Mouse (Mus musculus): ENCODE measurements around the gene Ube2m. TPM values are rescaled to one million over a fixed set of nuclear protein-coding genes. Genes with fewer than 3 reads are reported as not detected.

Ube2m gene
- polyA plus RNA-seq, 1 experiment from 2014 or later: 199 TPM

DNA sequence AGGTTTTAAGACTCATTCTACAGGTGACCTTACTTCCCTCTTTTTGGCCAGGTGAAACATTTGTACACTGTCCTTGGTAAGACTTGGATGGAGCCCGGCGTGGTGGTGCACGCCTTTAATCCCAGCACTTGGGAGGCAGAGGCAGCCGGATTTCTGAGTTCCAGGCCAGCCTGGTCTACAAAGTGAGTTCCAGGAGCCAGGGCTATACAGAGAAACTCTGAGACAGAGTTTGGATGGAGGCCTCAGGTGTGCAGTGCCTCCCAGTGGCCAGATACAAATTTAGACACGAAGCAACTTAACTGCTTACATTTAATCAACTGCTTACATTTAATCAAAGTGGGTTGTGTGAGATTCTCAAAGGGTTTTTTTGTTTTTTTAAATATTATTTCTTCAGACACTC lies 7.0 kb downstream of the Ube2m start:
- ATAC-seq (ENCODE audit: insufficient number of reproducible peaks, low FRiP score, low TSS enrichment, low read depth) (no peak), DNase-seq (ENCODE audit: low spot score) (no peak)
- no peak overlapping the region for H3K4me3 ChIP-seq (ENCODE audit: low read depth, low read length)
- 84% methylated on average over 5 of the region's 5 CpGs for WGBS
- H3K36me3 ChIP-seq (ENCODE audit: control insufficient read depth, insufficient read depth, low read length): peaks cover 66% of the 10 kb centered on the region
- H3K9me3 ChIP-seq (ENCODE audit: control insufficient read depth, low read length): no peaks in the 10 kb centered on the region
- no peaks in the 10 kb centered on the region for H3K27me3 ChIP-seq (ENCODE audit: control insufficient read depth, insufficient read depth, low read length)
- no peak overlapping the region for H3K4me2 ChIP-seq (ENCODE audit: low read depth, severe bottlenecking)
- no peak overlapping the region for H3K27ac ChIP-seq (replicated peaks; ENCODE audit: low read depth, low read length)
- peaks cover 17% of the 10 kb centered on the region for H3K4me1 ChIP-seq (ENCODE audit: control insufficient read depth, insufficient read depth, low read length)
- no peak overlapping the region for H3K9ac ChIP-seq (ENCODE audit: low read length)

DNA sequence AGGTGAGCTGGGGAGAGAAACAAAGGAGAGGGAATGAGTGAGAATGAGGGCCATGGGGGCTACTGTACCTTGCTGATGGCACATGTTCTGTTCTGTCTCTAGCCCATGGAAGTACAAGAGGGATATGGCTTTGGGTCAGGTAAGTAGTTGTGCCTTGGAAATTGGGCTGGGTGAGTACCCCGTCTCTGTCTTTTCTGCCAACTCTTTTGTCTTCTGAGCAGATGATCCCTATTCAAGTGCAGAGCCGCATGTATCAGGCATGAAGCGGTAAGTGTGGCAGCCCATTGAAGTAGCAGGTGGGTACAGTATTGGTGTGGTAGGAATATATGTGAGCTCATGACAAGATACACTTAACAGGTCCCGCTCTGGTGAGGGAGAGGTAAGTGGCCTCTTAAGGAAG lies 9.1 kb downstream of the Ube2m start:
- no peak for DNase-seq (ENCODE audit: low spot score)
- WGBS: 91% methylated on average over 4 of the region's 4 CpGs
- Histone ChIP-seq H3K4me1 (ENCODE audit: control insufficient read depth, insufficient read depth, low read length) (peaks cover 16% of the 10 kb centered on the region; the same call in 1 of the 2 replicates), H3K9me3 (ENCODE audit: control insufficient read depth, low read length) (no peaks in the 10 kb centered on the region), H3K4me2 (ENCODE audit: low read depth, severe bottlenecking) (no peak overlapping the region), H3K27ac (replicated peaks; ENCODE audit: low read depth, low read length) (no peak overlapping the region), H3K36me3 (ENCODE audit: control insufficient read depth, insufficient read depth, low read length) (peaks cover 60% of the 10 kb centered on the region), H3K4me3 (ENCODE audit: low read depth, low read length) (no peak overlapping the region), H3K9ac (ENCODE audit: low read length) (no peak overlapping the region), H3K27me3 (ENCODE audit: control insufficient read depth, insufficient read depth, low read length) (no peaks in the 10 kb centered on the region)
- ATAC-seq (ENCODE audit: insufficient number of reproducible peaks, low FRiP score, low TSS enrichment, low read depth): no peak

DNA sequence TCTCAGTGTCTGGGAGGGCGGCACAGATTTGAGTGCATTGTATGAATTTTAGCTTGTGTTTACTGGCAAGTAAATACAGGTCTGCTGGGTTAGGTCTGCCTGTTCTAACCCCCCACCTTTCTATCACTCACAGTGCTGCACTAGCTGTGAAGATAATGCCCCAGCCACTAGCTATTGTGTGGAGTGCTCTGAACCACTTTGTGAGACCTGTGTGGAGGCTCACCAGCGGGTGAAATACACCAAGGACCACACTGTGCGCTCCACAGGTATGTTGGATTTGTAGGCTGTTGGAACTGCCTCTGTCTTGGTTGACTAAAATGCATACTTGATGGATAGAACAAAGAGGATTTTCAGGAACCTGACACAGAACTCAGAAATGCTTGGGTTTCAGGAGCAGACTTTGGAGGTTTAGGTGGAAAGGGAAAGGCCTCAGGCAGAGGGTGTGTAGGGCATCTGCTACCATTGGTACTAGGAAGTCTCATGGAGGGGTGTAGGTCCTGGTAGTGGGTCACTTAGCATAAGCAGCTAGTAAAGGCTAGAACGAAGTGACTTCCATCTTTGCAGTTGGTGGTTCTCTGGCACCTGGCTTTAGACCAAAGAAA lies 12.5 kb downstream of the Ube2m start:
- ATAC-seq (ENCODE audit: insufficient number of reproducible peaks, low FRiP score, low TSS enrichment, low read depth): no peak
- WGBS: 36% methylated on average over 4 of the region's 4 CpGs
- H3K9me3 ChIP-seq (ENCODE audit: control insufficient read depth, low read length): no peaks in the 10 kb centered on the region
- H3K27me3 ChIP-seq (ENCODE audit: control insufficient read depth, insufficient read depth, low read length): no peaks in the 10 kb centered on the region
- no peak for DNase-seq (ENCODE audit: low spot score)
- peak overlapping the region; percentile 94 for H3K4me3 ChIP-seq (ENCODE audit: low read depth, low read length)
- no peak overlapping the region for H3K27ac ChIP-seq (replicated peaks; ENCODE audit: low read depth, low read length)
- H3K4me1 ChIP-seq (ENCODE audit: control insufficient read depth, insufficient read depth, low read length): peaks cover 13% of the 10 kb centered on the region; the same call in 1 of the 2 replicates
- peak overlapping the region; percentile 97 for H3K9ac ChIP-seq (ENCODE audit: low read length)
- peak overlapping the region; percentile 99 for H3K4me2 ChIP-seq (ENCODE audit: low read depth, severe bottlenecking)
- H3K36me3 ChIP-seq (ENCODE audit: control insufficient read depth, insufficient read depth, low read length): peaks cover 46% of the 10 kb centered on the region

DNA sequence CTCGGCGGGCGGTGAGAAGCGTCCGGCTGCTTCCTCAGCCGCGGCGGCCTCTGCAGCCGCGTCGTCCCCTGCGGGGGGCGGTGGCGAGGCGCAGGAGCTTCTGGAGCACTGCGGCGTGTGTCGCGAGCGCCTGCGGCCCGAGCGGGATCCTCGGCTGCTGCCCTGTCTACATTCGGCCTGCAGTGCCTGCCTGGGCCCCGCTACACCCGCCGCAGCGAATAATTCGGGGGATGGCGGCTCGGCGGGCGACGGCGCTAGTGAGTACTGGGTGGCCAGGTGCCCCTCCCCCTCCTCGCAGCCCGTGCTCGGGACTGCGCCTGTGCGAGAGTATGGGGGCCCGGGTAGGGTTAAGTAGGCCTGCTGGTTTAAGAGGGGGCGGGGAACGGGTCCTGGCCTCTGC lies 13.3 kb downstream of the Ube2m start:
- DNase-seq (ENCODE audit: low spot score) (peak; percentile 87), ATAC-seq (ENCODE audit: insufficient number of reproducible peaks, low FRiP score, low TSS enrichment, low read depth) (peak; percentile 57)
- Histone ChIP-seq H3K36me3 (ENCODE audit: control insufficient read depth, insufficient read depth, low read length) (peaks cover 39% of the 10 kb centered on the region), H3K9ac (ENCODE audit: low read length) (peak overlapping the region; percentile 97), H3K4me2 (ENCODE audit: low read depth, severe bottlenecking) (peak overlapping the region; percentile 99), H3K27me3 (ENCODE audit: control insufficient read depth, insufficient read depth, low read length) (no peaks in the 10 kb centered on the region), H3K9me3 (ENCODE audit: control insufficient read depth, low read length) (no peaks in the 10 kb centered on the region), H3K4me1 (ENCODE audit: control insufficient read depth, insufficient read depth, low read length) (peaks cover 13% of the 10 kb centered on the region; the same call in 1 of the 2 replicates), H3K4me3 (ENCODE audit: low read depth, low read length) (peak overlapping the region; percentile 94), H3K27ac (replicated peaks; ENCODE audit: low read depth, low read length) (peak overlapping the region; percentile 100)
- WGBS: under 1% methylated on average over 27 of the region's 44 CpGs

DNA sequence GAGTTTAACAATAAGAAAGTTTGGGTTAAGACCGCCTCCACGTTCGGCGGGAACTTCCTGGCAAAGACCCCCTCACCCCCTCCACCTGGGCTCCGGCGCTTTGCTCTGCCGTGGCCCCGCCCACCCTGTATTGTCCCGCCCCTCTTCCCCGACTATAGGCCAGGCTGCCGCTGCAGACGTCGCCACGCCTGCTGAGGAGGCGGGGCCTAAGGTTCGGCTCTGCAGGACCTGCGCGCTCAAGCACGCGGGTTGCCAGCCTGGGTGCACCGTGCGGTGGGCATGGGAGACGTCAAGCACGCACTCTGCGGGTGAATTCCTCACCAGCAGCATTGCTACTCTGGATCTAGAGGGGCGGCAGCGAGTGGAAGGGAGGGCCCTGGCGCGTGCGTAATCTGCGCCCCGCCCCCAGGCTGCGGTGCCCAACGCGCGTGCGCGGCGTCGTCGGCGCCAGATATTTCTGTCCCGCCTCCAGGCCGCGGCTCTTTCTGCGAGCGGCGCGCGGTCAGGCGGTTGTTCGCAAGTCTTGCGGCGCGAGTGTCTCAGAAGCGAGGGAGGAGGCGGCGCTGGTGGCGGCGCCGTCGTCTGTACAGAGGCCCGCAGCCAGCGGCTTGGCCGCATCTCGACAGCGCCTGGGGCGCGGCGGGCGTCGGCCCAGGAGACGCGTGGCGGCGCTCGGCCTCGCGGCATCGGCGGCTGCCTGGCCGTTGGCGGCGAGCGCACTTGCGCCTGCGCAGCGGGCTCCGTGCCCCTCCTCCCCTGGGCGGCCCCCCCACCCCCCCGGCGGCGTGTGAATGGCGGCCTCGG lies 13.9 kb downstream of the Ube2m start:
- DNase-seq (ENCODE audit: low spot score) (peak; percentile 97), ATAC-seq (ENCODE audit: insufficient number of reproducible peaks, low FRiP score, low TSS enrichment, low read depth) (peak; percentile 82)
- under 1% methylated on average over 85 of the region's 95 CpGs for WGBS
- Histone ChIP-seq H3K4me2 (ENCODE audit: low read depth, severe bottlenecking) (peak overlapping the region; percentile 99), H3K27ac (replicated peaks; ENCODE audit: low read depth, low read length) (peak overlapping the region; percentile 100), H3K27me3 (ENCODE audit: control insufficient read depth, insufficient read depth, low read length) (no peaks in the 10 kb centered on the region), H3K4me1 (ENCODE audit: control insufficient read depth, insufficient read depth, low read length) (peaks cover 13% of the 10 kb centered on the region; the same call in 1 of the 2 replicates), H3K36me3 (ENCODE audit: control insufficient read depth, insufficient read depth, low read length) (peaks cover 32% of the 10 kb centered on the region), H3K9ac (ENCODE audit: low read length) (peak overlapping the region; percentile 97), H3K9me3 (ENCODE audit: control insufficient read depth, low read length) (no peaks in the 10 kb centered on the region), H3K4me3 (ENCODE audit: low read depth, low read length) (peak overlapping the region; percentile 94)

DNA sequence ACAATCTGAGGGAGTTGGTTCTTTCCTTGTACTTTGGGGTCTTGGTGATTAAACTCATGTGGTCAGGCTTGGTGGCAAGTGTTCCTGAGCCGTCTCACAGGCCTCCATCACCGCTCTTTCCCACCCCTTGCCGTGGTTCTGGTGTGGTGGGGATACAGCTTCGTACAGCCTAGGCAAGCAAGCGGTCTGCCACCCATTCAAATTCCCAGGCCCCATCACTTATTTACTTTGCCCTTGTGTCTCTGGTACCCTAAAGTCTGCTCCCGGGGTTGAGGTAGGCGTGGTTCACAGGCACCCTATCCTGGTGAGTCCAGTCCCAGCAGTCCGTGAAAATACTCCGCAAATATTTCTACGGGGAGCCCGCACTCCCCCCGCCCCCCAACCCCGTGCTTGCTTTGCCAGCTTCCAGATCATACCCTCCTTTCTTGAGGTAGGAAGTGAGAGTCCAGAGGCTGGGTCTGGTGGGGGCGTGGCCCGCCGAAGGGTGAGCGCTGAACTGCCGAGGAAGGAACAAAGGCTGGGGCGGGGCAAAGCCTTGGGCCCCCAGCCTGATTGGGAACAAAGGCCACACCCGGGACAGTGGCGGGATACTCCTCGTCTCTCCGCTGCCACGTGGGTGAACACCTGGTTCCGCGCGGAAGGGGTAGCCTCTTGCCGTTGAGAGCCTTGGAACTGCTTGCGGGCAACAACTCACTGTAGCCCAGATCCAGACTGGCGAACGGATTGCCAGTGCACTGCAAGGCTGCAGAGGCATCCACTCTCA lies 15.1 kb downstream of the Ube2m start:
- ATAC-seq (ENCODE audit: insufficient number of reproducible peaks, low FRiP score, low TSS enrichment, low read depth) (peak; percentile 80), DNase-seq (ENCODE audit: low spot score) (peak; percentile 95)
- peak overlapping the region; percentile 73 for H3K9ac ChIP-seq (ENCODE audit: low read length)
- H3K9me3 ChIP-seq (ENCODE audit: control insufficient read depth, low read length): no peaks in the 10 kb centered on the region
- H3K36me3 ChIP-seq (ENCODE audit: control insufficient read depth, insufficient read depth, low read length): peaks cover 20% of the 10 kb centered on the region
- peaks cover 13% of the 10 kb centered on the region; the same call in 1 of the 2 replicates for H3K4me1 ChIP-seq (ENCODE audit: control insufficient read depth, insufficient read depth, low read length)
- H3K27ac ChIP-seq (replicated peaks; ENCODE audit: low read depth, low read length): peak overlapping the region; percentile 100
- no peaks in the 10 kb centered on the region for H3K27me3 ChIP-seq (ENCODE audit: control insufficient read depth, insufficient read depth, low read length)
- peak overlapping the region; percentile 99 for H3K4me2 ChIP-seq (ENCODE audit: low read depth, severe bottlenecking)
- H3K4me3 ChIP-seq (ENCODE audit: low read depth, low read length): peak overlapping the region; percentile 94
- WGBS: 3% methylated on average over 31 of the region's 31 CpGs

DNA sequence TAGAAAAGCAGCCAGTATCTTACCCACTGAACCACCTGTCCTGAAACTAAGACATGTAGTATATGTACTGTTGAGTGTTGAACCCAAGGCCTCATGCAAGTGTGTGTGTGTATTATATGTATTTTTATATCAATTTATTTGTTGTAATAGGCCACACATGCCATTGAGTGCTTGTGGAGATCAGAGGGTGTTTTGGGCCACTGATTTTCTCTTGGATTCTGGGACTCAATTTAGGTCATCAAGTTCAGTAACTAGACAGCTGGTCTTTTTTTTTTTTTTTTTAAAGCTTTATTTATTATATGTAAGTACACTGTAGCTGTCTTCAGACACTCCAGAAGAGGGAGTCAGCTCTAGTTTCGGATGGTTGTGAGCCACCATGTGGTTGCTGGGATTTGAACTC lies 22.9 kb downstream of the Ube2m start:
- H3K36me3 ChIP-seq (ENCODE audit: control insufficient read depth, insufficient read depth, low read length): no peaks in the 10 kb centered on the region
- no peak overlapping the region for H3K9ac ChIP-seq (ENCODE audit: low read length)
- WGBS: 86% methylated on average over 1 of the region's 1 CpGs
- no peak for DNase-seq (ENCODE audit: low spot score)
- peaks cover 3% of the 10 kb centered on the region; the same call in 1 of the 2 replicates for H3K4me1 ChIP-seq (ENCODE audit: control insufficient read depth, insufficient read depth, low read length)
- no peak overlapping the region for H3K4me2 ChIP-seq (ENCODE audit: low read depth, severe bottlenecking)
- ATAC-seq (ENCODE audit: insufficient number of reproducible peaks, low FRiP score, low TSS enrichment, low read depth): no peak
- no peak overlapping the region for H3K4me3 ChIP-seq (ENCODE audit: low read depth, low read length)
- H3K9me3 ChIP-seq (ENCODE audit: control insufficient read depth, low read length): no peaks in the 10 kb centered on the region
- no peaks in the 10 kb centered on the region for H3K27me3 ChIP-seq (ENCODE audit: control insufficient read depth, insufficient read depth, low read length)
- H3K27ac ChIP-seq (replicated peaks; ENCODE audit: low read depth, low read length): no peak overlapping the region

DNA sequence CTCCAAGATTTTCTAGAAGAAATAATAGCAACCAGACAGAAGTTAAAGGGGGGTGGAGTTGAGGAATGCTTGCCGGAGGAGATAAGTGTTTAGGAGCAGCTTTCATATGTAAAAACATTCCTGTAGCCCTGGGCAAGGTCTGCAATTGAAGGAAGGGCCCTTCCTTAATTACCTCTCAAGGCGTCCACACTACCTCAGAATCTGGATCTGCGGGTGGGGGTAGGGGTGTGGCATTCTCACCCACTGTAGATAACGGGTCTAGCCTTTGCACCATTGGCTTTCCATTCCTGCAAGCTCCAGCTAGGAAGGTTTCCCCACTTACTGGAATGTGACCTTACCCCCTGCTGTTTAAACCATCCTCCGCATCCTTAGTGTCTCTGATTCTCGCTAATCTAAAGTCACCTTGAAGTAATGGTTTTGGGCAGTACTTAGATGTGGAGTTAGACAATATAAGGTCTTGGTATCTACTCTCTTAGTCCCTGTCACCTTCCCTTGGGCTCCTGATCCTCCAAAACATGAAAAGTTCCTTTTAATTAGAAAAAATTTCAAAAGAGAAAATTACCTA lies 23.7 kb downstream of the Ube2m start:
- H3K36me3 ChIP-seq (ENCODE audit: control insufficient read depth, insufficient read depth, low read length): no peaks in the 10 kb centered on the region
- no peak overlapping the region for H3K4me2 ChIP-seq (ENCODE audit: low read depth, severe bottlenecking)
- no peak overlapping the region for H3K4me3 ChIP-seq (ENCODE audit: low read depth, low read length)
- peak; percentile 16 for DNase-seq (ENCODE audit: low spot score)
- ATAC-seq (ENCODE audit: insufficient number of reproducible peaks, low FRiP score, low TSS enrichment, low read depth): no peak
- H3K27me3 ChIP-seq (ENCODE audit: control insufficient read depth, insufficient read depth, low read length): no peaks in the 10 kb centered on the region
- no peaks in the 10 kb centered on the region for H3K9me3 ChIP-seq (ENCODE audit: control insufficient read depth, low read length)
- H3K27ac ChIP-seq (replicated peaks; ENCODE audit: low read depth, low read length): no peak overlapping the region
- no peak overlapping the region for H3K9ac ChIP-seq (ENCODE audit: low read length)
- 37% methylated on average over 6 of the region's 6 CpGs for WGBS
- H3K4me1 ChIP-seq (ENCODE audit: control insufficient read depth, insufficient read depth, low read length): peaks cover 3% of the 10 kb centered on the region; the same call in 1 of the 2 replicates

All from limb, embryonic 11.5 days (tissue).